Mouse (Mus musculus): Measurements from ENCODE around the gene Scube3. TPM values are rescaled to one million over a fixed set of nuclear protein-coding genes. Genes with fewer than 3 reads are reported as not detected.
"Not testable (repeated sequence)": the region's sequence is repeated elsewhere in the genome, so short reads cannot be mapped to it uniquely, and the experiment has no call there.

Scube3 gene
- total RNA-seq, 2 experiments from 2014 or later: 0.46 to 1.4 TPM

DNA sequence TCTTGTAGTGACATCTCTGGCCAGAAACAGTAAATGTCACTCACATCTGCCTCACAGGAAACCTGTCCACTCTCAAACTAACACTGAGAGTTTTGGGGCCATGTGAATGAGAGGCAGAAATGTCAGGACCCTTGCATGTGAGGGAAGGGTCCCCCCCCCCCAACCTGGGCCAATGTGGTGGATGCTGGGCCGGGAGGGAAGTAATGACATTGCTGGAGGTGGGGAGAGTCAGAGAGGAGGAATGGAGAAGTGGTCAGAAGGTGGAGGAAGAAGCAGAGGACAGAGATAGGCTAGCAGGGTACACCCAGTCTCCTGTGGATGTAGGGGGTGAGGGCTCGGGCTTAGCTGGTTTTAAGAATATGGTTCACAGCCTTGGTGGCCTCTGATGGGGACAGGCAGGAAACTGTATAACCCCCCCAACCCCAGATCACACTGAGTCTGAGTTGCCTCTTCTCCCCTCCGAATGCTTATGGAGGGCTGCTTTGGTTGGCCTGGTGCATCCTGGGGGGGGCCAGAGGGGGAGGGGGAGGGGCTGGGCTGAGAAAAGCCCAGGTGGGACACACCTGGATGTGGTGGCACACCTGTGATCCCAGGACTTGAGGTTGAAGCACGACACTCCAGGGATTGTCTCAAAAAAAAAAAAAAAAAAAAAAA lies 67.6 kb downstream of the Scube3 start:
- intact Hi-C loops (cut with DNase I): loop anchor here (2.0 to 5.0 kb wide), 4 partner anchors 13 to 323 kb away; partner anchors contain the start of genes Armc12 and Tulp1
- no peak for DNase-seq

DNA sequence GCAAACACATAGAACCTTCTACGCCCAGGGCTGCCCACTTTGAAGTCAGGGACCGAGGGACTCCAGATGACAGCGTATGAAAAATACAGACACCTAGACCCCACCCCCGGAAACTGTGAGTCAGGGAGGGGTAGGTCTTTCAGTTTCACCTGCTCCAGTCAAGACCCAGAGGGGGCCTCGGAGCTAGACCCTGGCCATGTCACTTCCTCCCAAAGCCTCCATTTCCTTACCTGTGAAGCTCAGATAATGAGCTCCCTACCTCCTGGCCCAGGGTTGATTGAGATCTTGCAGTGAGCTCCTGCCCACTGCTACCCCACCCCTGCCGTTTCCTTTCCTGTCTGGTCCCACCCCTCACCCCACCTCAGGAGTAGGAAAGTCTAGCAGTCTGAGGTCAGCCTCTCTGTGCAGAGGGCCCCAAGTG lies 70.0 kb downstream of the Scube3 start:
- DNase-seq: no peak
- intact Hi-C loops (cut with DNase I): no loop called here

DNA sequence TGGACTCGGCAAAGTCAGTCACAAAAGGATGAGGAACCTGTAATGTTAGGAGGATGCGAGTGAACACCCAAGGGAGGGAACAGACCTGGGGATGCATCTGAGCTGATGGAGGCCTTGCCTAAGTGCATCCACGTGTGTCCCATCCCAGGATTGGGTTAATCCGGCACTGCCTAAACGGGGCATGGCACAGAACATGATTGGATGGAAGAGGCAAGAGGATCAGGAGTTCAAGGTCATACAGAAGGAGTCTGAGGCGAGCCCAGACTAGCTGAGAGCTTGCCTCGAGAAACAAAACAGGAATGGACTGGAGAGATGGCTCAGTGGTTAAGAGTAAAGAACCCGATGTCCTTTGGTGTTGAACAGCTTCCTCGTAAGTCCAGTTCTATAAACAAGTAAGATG lies 70.5 kb downstream of the Scube3 start:
- intact Hi-C loops (cut with DNase I): no loop called here

DNA sequence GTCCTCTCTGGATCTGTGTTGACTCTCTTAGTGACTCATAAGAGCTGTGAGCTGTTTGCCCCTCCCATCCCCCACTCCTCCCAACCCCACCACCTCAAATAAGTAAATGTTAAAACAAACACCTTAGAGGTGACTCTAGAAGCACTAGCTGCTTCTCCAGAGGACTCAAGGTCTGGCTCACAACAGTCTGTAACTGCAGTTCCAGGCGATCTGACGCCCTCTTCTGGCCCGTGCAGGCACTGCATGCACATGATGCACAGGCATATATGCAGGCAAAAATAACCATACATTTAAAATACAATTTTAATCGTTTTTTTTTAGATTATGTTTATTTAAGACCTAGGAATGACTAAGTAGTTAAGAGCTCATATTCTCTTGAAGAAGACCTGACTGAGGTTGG lies 71.3 kb downstream of the Scube3 start:
- DNase-seq: no peak
- intact Hi-C loops (cut with DNase I): no loop called here

More for the DNA sequence above, 70.5 kb downstream of the Scube3 start:
- DNase-seq: no peak

DNA sequence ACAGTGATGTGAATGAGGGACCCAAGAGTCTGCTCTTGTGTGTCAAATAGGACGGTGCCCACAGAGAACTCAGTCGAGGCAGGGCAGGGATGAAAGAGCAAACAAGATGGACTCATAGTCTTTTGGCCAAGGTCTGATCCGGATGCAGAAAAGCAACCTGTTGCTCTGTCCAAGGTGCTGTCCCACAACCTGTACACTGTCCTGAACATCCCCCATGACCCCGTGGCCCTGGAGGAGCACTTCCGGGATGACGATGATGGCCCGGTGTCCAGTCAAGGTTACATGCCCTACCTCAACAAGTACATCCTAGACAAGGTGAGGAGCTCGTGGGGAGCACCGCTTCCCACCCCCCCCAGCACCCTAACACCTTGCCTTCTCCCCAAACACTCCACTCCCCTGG lies 74.8 kb downstream of the Scube3 start:
- intact Hi-C loops (cut with DNase I): no loop called here
- no peak for DNase-seq

DNA sequence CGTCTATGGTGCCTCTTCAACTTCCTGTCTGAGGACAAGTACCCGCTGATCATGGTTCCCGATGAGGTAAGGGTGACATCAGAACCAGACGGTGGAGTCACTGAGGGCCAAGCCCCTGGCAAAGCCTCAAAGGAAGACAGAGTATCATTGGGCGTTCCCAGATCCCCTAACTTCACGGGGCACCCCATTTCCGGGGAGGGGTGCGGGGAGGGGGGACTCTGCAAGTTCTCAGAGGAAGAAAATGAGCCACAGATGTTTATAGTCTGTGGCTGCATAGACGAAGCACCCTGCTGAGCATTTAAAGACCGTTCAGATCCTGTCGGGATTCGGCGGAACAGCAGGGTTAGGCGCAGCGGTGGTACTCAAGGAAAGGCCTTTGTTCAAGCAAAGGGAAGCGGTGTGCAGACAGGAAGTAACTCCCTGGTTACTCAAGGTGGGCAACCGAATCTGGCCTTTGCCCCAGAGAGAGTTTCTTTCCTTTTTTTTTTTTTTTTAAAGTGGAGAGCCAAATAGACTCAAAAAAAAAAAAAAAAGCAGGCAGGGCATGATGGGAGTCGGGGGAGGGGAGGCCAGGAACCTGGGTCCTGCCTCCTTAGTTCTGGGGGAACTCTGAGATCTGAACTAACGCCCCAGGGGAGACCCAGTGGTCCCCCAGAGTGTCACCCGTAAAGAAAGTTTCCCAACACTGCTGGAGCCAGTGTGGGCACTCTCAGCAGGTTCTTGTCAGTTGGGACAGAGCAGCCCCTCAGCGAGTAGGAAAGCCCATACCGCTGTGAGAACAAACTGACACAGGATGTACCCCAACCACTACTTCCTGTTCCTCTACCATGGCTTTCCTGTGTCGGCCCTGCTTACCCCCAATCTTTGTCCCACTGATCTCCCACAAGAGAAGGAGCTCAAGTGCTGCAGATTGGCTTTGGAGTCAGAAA lies 76.0 kb downstream of the Scube3 start:
- intact Hi-C loops (cut with DNase I): no loop called here
- DNase-seq: peak in 1 of 2 experiments; percentile 32

DNA sequence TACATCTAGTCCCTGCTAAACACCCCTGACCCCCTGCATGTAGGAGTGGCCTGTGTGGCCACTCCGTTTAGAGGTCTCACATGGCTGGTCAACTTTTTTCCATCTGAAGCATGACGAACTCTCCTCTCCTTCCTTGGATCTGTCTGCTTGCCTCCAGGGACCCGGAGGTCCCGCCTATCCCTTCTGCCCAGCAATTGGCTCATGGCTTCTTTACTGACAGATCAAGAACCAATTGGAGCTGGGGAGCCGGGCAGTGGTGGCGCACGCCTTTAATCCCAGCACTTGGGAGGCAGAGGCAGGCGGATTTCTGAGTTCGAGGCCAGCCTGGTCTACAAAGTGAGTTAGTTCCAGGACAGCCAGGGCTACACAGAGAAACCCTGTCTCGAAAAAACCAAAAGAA lies 80.5 kb downstream of the Scube3 start:
- not testable (repeated sequence) for DNase-seq
- intact Hi-C loops (cut with DNase I): loop anchor here (2.0 kb wide), 1 partner anchor 14 kb away; no protein-coding TSS in a partner anchor

DNA sequence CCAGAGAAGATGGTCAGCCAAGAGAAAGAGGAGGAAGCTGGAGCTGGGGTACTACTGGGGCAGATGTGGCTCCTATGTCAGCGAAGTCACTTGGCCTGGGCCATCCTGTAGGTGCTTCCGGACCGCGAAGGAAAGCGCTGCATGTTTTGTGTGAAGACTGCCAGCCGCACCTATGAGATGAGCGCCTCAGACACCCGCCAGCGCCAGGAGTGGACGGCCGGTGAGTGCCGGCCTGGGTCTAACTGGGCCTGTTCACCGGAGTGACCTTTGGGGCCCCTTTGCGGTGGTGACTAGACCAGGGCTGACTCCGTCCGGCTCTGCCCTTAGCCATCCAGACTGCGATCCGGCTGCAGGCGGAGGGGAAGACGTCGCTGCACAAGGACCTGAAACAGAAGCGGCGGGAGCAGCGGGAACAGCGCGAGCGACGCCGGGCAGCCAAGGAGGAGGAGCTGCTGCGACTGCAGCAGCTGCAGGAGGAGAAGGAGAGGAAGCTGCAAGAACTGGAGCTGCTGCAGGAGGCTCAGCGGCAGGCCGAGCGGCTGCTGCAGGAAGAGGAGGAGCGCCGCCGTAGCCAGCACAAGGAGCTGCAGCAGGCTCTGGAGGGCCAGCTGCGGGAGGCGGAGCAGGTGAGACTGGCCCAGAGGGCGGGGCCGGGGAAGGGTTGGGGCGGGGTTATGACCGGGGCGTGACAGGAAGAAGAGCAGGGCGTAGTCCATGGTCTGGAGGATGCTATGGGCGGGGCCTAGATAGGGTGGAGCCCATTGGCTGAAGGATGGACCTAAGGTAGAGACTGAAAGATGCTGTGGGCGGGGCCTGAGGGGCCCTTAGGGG lies 81.8 kb downstream of the Scube3 start:
- intact Hi-C loops (cut with DNase I): loop anchor here (2.0 kb wide), 1 partner anchor 15 kb away; no protein-coding TSS in a partner anchor

More for the DNA sequence above, 81.8 kb downstream of the Scube3 start:
- peak; percentile 88 to 90 for DNase-seq

Other genes starting within 250 kb of the Scube3 start
- gene Anks1, start 232.8 kb upstream of the Scube3 start, total RNA-seq (2021): 10 to 100 TPM; 75.5 to 79.3 TPM
- 10 to 100 TPM; 21.6 to 23.7 TPM for gene Taf11, start 232.3 kb upstream of the Scube3 start, total RNA-seq (2021)
- gene Tcp11, start 61.5 kb upstream of the Scube3 start, total RNA-seq (2021): not detected
- gene Zfp523, start 35.0 kb downstream of the Scube3 start, total RNA-seq (2021): 10 to 100 TPM; 16.6 to 17.0 TPM
- gene Def6, start 65.6 kb downstream of the Scube3 start, total RNA-seq (2021): 1 to 10 TPM; 4.7 to 7.1 TPM
- 10 to 100 TPM; 37.7 to 39.4 TPM for gene Ppard, start 90.6 kb downstream of the Scube3 start, total RNA-seq (2021)
- 10 to 100 TPM; 12.8 to 14.2 TPM for gene Fance, start 171.4 kb downstream of the Scube3 start, total RNA-seq (2021)
- gene Rpl10a, start 186.3 kb downstream of the Scube3 start, total RNA-seq (2021): 100 to 1,000 TPM; 411 to 471 TPM
- gene Tead3, start 208.7 kb downstream of the Scube3 start, total RNA-seq (2021): 10 to 100 TPM; 12.3 to 19.2 TPM
- gene Tulp1, start 223.1 kb downstream of the Scube3 start, total RNA-seq (2021): under 1 TPM; 0.41 TPM

Data from heart, postnatal 14 days (tissue).